Mouse (Mus musculus) forebrain, postnatal 0 days (tissue): Measurements from ENCODE around the gene Notch4. TPM values are rescaled to one million over a fixed set of nuclear protein-coding genes. Genes with fewer than 3 reads are reported as not detected.

Experiments used
- ATAC-seq: fragments of 200-750 bp; cut with Nextera tagmentation; 2 replicates; pipeline ENCODE4 v1.8.0; 2017; ENCODE audit warnings: mild to moderate bottlenecking, moderate library complexity
- DNase-seq: peaks from one replicate; pipeline ENCODE4 v3.0.0-alpha.2; 2015
- H3K27ac ChIP-seq: fragments of 300-500 bp; sonication (generic); 2 replicates; pipeline ENCODE4 v1.5.1; 2014; ENCODE audit warnings: low read depth, mild to moderate bottlenecking, antibody characterized with exemption, low read length, moderate library complexity, mixed read lengths
- H3K27me3 ChIP-seq: fragments of 300-500 bp; sonication (generic); 2 replicates; pipeline ENCODE4 v1.6.1; 2014; ENCODE audit warnings: mild to moderate bottlenecking, low read length, mixed read lengths; ENCODE audit not compliant: insufficient read depth
- H3K36me3 ChIP-seq: fragments of 300-500 bp; sonication (generic); 2 replicates; pipeline ENCODE4 v1.6.1; 2014; ENCODE audit warnings: mild to moderate bottlenecking, moderate library complexity; ENCODE audit not compliant: insufficient read depth
- H3K4me1 ChIP-seq: fragments of 300-500 bp; sonication (generic); 2 replicates; pipeline ENCODE4 v1.6.1; 2014; ENCODE audit warnings: antibody characterized with exemption; ENCODE audit not compliant: insufficient read depth
- H3K4me2 ChIP-seq: fragments of 300-500 bp; sonication (generic); 2 replicates; pipeline ENCODE4 v1.6.1; 2014; ENCODE audit warnings: low read depth, mild to moderate bottlenecking, moderate library complexity
- H3K4me3 ChIP-seq: fragments of 300-500 bp; sonication (generic); 2 replicates; pipeline ENCODE4 v1.5.1; 2014; ENCODE audit warnings: low read depth, low read length, mixed read lengths
- H3K9ac ChIP-seq: fragments of 300-500 bp; sonication (generic); 2 replicates; pipeline ENCODE4 v1.6.1; 2014; ENCODE audit warnings: mild to moderate bottlenecking
- H3K9me3 ChIP-seq: fragments of 300-500 bp; sonication (generic); 2 replicates; pipeline ENCODE4 v1.6.1; 2016; ENCODE audit warnings: low read length
- CTCF ChIP-seq: sonication (generic); IDR thresholded peaks from 2 replicates; pipeline ENCODE4 v1.5.1; 2016; ENCODE audit warnings: antibody characterized with exemption, control low read depth, low read depth
- WGBS: fragments of 180-500 bp; shearing (Covaris S2); extraction: QIAGEN DNeasy Blood & Tissue Kit; methylation state at CpG from one replicate; pipeline ENCODE4 v1.1.7; 2014; 5-methylcytosine and 5-hydroxymethylcytosine counted together
- polyA plus RNA-seq: library from polyadenylated mRNA; unstranded; fragments of >200 nt; fragmentation: Nextera tagmentation; extraction: Ambion mirVana; gene quantifications from 2 replicates; pipeline ENCODE4 v1.2.1, GENCODE M21; 2015
- total RNA-seq: library from RNA; depleted of rRNA; stranded (reverse); fragments of >200 nt; gene quantifications from 2 replicates; pipeline ENCODE4 v1.2.3, GENCODE M21; 2014

The Notch4 gene
- total and polyA plus RNA-seq, 2 experiments from 2014 or later = 5.5 to 16.0 TPM

DNA sequence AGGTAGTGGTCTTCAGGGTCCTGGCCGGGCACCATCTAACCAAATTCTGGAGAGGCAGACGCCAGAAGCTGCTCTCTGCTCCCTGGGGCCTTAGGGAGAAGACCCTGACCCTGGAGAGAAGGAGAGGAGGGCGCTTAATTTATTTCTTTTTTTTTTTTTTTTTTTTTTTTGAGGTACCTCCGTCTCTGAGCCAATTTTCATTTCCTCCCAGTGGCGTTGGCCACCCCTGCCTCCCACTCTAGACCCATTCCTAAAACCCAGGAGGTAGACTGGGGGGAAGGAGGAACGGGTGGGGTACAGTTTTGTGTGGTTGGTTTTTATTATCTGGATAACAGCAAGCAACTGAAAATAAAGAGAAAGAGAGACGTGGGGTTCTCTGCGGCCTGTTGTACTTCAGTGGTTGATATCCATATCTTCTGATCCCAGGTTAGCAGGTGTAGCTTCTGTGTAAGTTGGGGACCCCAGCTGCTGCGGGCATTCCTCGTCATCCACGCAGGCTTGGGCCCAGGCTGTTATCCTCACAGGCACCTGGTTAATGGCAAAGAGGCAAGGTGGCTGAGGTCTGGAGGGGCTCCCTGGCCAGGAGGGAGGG lies 49.1 kb downstream of the Notch4 start:
- Histone ChIP-seq H3K4me1 (no peaks in the 10 kb centered on the region), H3K9ac (no peak overlapping the region), H3K9me3 (no peaks in the 10 kb centered on the region), H3K27me3 (no peaks in the 10 kb centered on the region), H3K4me3 (no peak overlapping the region), H3K36me3 (peaks cover 60% of the 10 kb centered on the region), H3K27ac (no peak overlapping the region), H3K4me2 (no peak overlapping the region)
- TF ChIP-seq CTCF = no peak
- no peak for DNase-seq
- 90% methylated on average over 11 of the region's 11 CpGs for WGBS
- ATAC-seq = no peak

GRCm38 (mm10) chr17:34613830-34614229 lies 49.8 kb downstream of the Notch4 start:
- DNase-seq = no peak
- 84% methylated on average over 10 of the region's 10 CpGs for WGBS

DNA sequence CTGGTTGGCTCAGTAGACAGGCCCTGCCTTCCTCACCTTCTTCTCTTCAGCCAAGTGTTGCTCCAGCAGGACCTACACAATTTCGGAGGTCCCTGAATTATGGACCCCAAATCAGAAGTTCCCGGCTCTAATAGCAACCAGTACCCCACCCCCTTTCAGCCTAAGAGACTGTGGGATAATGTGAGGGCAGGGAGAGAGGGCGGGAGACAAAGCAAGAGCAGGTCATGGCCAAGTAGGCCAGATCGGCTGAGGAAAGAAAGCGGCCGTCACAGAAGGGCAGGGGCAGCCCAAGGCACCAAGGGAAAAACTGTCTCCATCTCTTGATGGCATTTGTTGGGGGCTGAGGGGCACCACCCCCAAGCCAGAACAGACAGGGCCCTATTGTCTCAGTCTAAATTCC lies 51.8 kb downstream of the Notch4 start, which contains the start of gene Egfl8:
Gene Egfl8, minus strand, starts transcription at position 101 of the 400 bp plus-strand sequence.
- no peak within 1 kb of the TSS for H3K4me3 ChIP-seq
- ATAC-seq (no peak), DNase-seq (no peak)
- H3K9me3 ChIP-seq = no peaks in the 10 kb centered on the region
- H3K9ac ChIP-seq = no peak within 1 kb of the TSS
- no peaks in the 10 kb centered on the region for H3K27me3 ChIP-seq
- H3K4me2 ChIP-seq = no peak within 1 kb of the TSS
- H3K36me3 ChIP-seq = peaks cover 58% of the 10 kb centered on the region
- TF ChIP-seq CTCF = no peak
- no peak within 1 kb of the TSS for H3K27ac ChIP-seq
- no peaks in the 10 kb centered on the region for H3K4me1 ChIP-seq
- WGBS = 73% methylated on average over 6 of the region's 6 CpGs

More at GRCm38 (mm10) chr17:34613830-34614229, 49.8 kb downstream of the Notch4 start:
- Histone ChIP-seq H3K27ac (no peak overlapping the region), H3K4me1 (no peaks in the 10 kb centered on the region), H3K9ac (no peak overlapping the region), H3K36me3 (peaks cover 60% of the 10 kb centered on the region), H3K4me2 (no peak overlapping the region), H3K4me3 (no peak overlapping the region), H3K9me3 (no peaks in the 10 kb centered on the region), H3K27me3 (no peaks in the 10 kb centered on the region)
- ATAC-seq = no peak
- TF ChIP-seq CTCF = no peak

GRCm38 (mm10) chr17:34618999-34619398 lies 54.9 kb downstream of the Notch4 start:
- peak; percentile 72 for TF ChIP-seq CTCF
- no peaks in the 10 kb centered on the region for H3K9me3 ChIP-seq
- no peak overlapping the region for H3K4me3 ChIP-seq
- no peaks in the 10 kb centered on the region for H3K4me1 ChIP-seq
- peaks cover 45% of the 10 kb centered on the region for H3K36me3 ChIP-seq
- no peak overlapping the region for H3K9ac ChIP-seq
- H3K27me3 ChIP-seq = no peaks in the 10 kb centered on the region
- DNase-seq (peak; percentile 58), ATAC-seq (no peak)
- H3K4me2 ChIP-seq = no peak overlapping the region
- no peak overlapping the region for H3K27ac ChIP-seq
- WGBS = 19% methylated on average over 6 of the region's 6 CpGs

GRCm38 (mm10) chr17:34621006-34621405 lies 56.9 kb downstream of the Notch4 start:
- DNase-seq (no peak), ATAC-seq (no peak)
- Histone ChIP-seq H3K9me3 (no peaks in the 10 kb centered on the region), H3K9ac (no peak overlapping the region), H3K36me3 (peaks cover 31% of the 10 kb centered on the region), H3K4me2 (no peak overlapping the region), H3K27me3 (no peaks in the 10 kb centered on the region), H3K27ac (no peak overlapping the region), H3K4me3 (no peak overlapping the region), H3K4me1 (peaks cover under 1% of the 10 kb centered on the region; the same call in 1 of the 2 replicates)
- TF ChIP-seq CTCF = no peak
- WGBS = 94% methylated on average over 8 of the region's 8 CpGs

DNA sequence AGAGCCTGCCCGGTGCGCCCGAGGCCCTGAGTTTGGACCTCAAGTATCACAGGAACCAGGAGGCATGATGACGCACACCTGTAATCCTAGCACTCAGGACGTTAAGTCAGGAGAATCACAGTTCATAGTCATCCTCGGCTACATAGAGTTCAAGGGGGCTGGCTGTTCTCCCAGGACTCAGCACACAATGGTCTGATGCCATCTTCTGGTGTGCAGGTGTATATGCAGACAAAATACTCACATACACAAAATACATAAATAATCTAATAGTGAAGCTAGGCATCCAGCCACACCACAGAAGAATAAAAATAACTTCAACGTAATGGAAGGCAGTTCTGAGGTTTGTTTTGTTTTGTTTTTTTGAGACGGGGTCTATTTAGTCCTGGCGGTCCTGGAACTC lies 59.1 kb downstream of the Notch4 start:
- Histone ChIP-seq H3K4me1 (peaks cover 10% of the 10 kb centered on the region), H3K27me3 (no peaks in the 10 kb centered on the region), H3K9ac (no peak overlapping the region), H3K27ac (no peak overlapping the region), H3K36me3 (peaks cover 24% of the 10 kb centered on the region), H3K9me3 (no peaks in the 10 kb centered on the region), H3K4me2 (no peak overlapping the region), H3K4me3 (no peak overlapping the region)
- TF ChIP-seq CTCF = peak; percentile 46
- 81% methylated on average over 9 of the region's 9 CpGs for WGBS
- DNase-seq (no peak), ATAC-seq (no peak)

- Histone ChIP-seq H3K27ac (no peak overlapping the region), H3K9me3 (no peaks in the 10 kb centered on the region), H3K27me3 (no peaks in the 10 kb centered on the region), H3K4me3 (no peak overlapping the region), H3K9ac (no peak overlapping the region), H3K4me1 (peaks cover 21% of the 10 kb centered on the region), H3K36me3 (peaks cover 22% of the 10 kb centered on the region), H3K4me2 (no peak overlapping the region)
- no peak for TF ChIP-seq CTCF
- DNase-seq (no peak), ATAC-seq (no peak)
- 98% methylated on average over 3 of the region's 3 CpGs for WGBS
These were observed 60.9 kb downstream of the Notch4 start for GRCm38 (mm10) chr17:34624981-34625380.
